Mouse (Mus musculus) intestine, embryonic 15.5 days (tissue): ENCODE data around the gene H2afy. TPM values are rescaled to one million over a fixed set of nuclear protein-coding genes. Genes with fewer than 3 reads are reported as not detected.

Source experiments
- ATAC-seq: fragments of 200-750 bp; cut with Nextera tagmentation; 2 replicates; pipeline ENCODE4 v1.8.0; 2017; ENCODE audit warnings: moderate TSS enrichment, moderate library complexity
- H3K27ac ChIP-seq: fragments of 300-500 bp; sonication (generic); 2 replicates; pipeline ENCODE4 v1.5.1; 2015; ENCODE audit warnings: mild to moderate bottlenecking, inconsistent platforms
- H3K27me3 ChIP-seq: fragments of 300-500 bp; sonication (generic); replicated peaks from 2 replicates; pipeline ENCODE4 v1.6.1; 2015; ENCODE audit warnings: inconsistent platforms
- H3K36me3 ChIP-seq: fragments of 300-500 bp; sonication (generic); 2 replicates; pipeline ENCODE4 v1.6.1; 2015; ENCODE audit warnings: inconsistent platforms
- H3K4me1 ChIP-seq: fragments of 300-500 bp; sonication (generic); replicated peaks from 2 replicates; pipeline ENCODE4 v1.6.1; 2015; ENCODE audit warnings: inconsistent platforms
- H3K4me2 ChIP-seq: fragments of 300-500 bp; sonication (generic); replicated peaks from 2 replicates; pipeline ENCODE4 v1.6.1; 2015; ENCODE audit warnings: mild to moderate bottlenecking, inconsistent platforms
- H3K4me3 ChIP-seq: fragments of 300-500 bp; sonication (generic); replicated peaks from 2 replicates; pipeline ENCODE4 v1.5.1; 2015; ENCODE audit warnings: inconsistent platforms
- H3K9ac ChIP-seq: fragments of 300-500 bp; sonication (generic); 2 replicates; pipeline ENCODE4 v1.6.1; 2015; ENCODE audit warnings: inconsistent platforms
- H3K9me3 ChIP-seq: fragments of 300-500 bp; sonication (generic); 2 replicates; pipeline ENCODE4 v1.6.1; 2016; ENCODE audit warnings: inconsistent platforms
- WGBS: fragments of 180-500 bp; shearing (Covaris S2); methylation state at CpG from one replicate; pipeline ENCODE4 v1.1.7; 2015; 5-methylcytosine and 5-hydroxymethylcytosine counted together
- polyA plus RNA-seq: library from polyadenylated mRNA; unstranded; fragments of >200 nt; fragmentation: Nextera tagmentation; extraction: Ambion mirVana; gene quantifications from 2 replicates; pipeline ENCODE4 v1.2.1, GENCODE M21; 2015

The H2afy gene
- polyA plus RNA-seq, 1 experiment from 2014 or later = 322 TPM

DNA sequence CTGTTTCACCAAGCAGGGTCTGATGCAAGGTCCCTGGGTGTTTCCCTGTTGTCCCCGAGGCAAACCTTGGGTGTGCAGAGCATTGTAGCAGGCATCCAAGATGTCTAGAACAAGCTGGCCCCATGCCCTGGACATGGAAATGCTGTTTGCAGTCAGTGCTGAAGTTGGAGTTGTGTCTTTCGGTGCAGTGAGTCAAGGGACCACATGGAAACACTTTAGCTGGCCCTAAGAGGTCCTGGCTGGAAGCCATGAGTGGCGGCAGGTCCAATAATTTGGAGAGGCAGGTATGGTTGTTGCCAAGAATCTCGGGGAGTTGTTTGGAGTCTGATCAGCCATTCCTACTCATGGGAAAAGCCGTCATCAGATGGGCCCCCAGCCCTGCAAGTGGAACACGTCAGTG, 27.6 kb upstream of the H2afy start:
- no peak overlapping the region for H3K9ac ChIP-seq
- WGBS = 52% methylated on average over 6 of the region's 6 CpGs

GRCm38 (mm10) chr13:56162859-56163258, 26.7 kb upstream of the H2afy start:
- H3K9me3 ChIP-seq = no peaks in the 10 kb centered on the region
- H3K9ac ChIP-seq = no peak overlapping the region
- no peak overlapping the region for H3K27ac ChIP-seq
- no peaks in the 10 kb centered on the region for H3K27me3 ChIP-seq
- no peaks in the 10 kb centered on the region for H3K36me3 ChIP-seq
- 66% methylated on average over 6 of the region's 6 CpGs for WGBS
- no peak for ATAC-seq
- no peak overlapping the region for H3K4me2 ChIP-seq
- peaks cover 21% of the 10 kb centered on the region for H3K4me1 ChIP-seq
- no peak overlapping the region for H3K4me3 ChIP-seq

More for the DNA sequence above, 27.6 kb upstream of the H2afy start:
- H3K4me1 ChIP-seq = peaks cover 21% of the 10 kb centered on the region
- no peaks in the 10 kb centered on the region for H3K9me3 ChIP-seq
- H3K27me3 ChIP-seq = no peaks in the 10 kb centered on the region
- H3K4me3 ChIP-seq = no peak overlapping the region
- H3K36me3 ChIP-seq = no peaks in the 10 kb centered on the region
- H3K4me2 ChIP-seq = no peak overlapping the region
- no peak for ATAC-seq
- no peak overlapping the region for H3K27ac ChIP-seq

DNA sequence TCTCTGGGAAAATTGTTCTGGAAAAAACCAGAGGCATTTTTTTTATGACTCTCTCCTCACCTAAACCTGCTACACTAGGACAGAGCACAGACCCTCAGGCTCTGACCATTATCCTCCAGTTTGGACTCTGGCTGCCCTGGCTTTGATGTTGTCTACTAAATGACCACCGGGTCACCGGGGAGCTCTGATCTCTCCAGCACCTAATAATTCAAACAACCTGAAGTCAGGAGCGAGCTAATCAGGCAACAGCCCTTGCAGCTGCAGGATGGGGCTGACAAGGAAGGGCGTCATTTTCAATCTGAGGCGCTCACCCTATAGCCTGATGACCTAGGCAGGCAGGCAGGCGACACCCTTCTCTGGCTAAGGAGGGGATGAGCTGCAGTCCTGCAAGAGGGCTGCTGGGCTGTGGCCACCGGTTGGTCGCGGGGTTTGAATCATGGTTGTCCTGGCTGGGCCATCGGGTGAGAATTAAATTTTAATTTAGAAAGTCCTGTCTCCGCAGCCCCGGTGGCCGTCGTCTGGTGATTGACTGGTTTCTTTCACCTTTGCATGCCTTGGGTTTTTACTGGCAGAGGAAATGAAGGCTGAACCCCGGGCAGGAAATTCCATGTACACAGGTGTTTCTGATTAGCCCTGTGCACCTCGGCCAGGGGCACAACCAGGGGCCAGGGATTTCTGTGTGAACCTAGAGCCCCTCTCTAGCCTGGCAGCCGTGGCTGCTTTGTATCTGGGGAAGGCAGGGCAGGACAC, 23.6 kb upstream of the H2afy start:
- H3K9me3 ChIP-seq = no peaks in the 10 kb centered on the region
- no peaks in the 10 kb centered on the region for H3K27me3 ChIP-seq
- no peak overlapping the region for H3K4me3 ChIP-seq
- H3K4me2 ChIP-seq = peak overlapping the region; percentile 30
- peak; percentile 60 for ATAC-seq
- peaks cover 30% of the 10 kb centered on the region for H3K4me1 ChIP-seq
- H3K27ac ChIP-seq = peak overlapping the region; percentile 69
- H3K36me3 ChIP-seq = no peaks in the 10 kb centered on the region
- WGBS = 17% methylated on average over 17 of the region's 17 CpGs
- H3K9ac ChIP-seq = no peak overlapping the region

- Histone ChIP-seq H3K9ac (0 out of 2 replicates have a peak overlapping the region, but pooled peaks have one; percentile 13), H3K4me3 (no peak overlapping the region), H3K36me3 (no peaks in the 10 kb centered on the region), H3K4me1 (peaks cover 30% of the 10 kb centered on the region), H3K27ac (peak overlapping the region; percentile 69), H3K27me3 (no peaks in the 10 kb centered on the region), H3K9me3 (no peaks in the 10 kb centered on the region), H3K4me2 (peak overlapping the region; percentile 30)
- WGBS = 40% methylated on average over 14 of the region's 14 CpGs
- peak; percentile 91 for ATAC-seq
Observed at GRCm38 (mm10) chr13:56159016-56159601, 22.9 kb upstream of the H2afy start.

GRCm38 (mm10) chr13:56155671-56156070, 19.5 kb upstream of the H2afy start:
- H3K4me2 ChIP-seq = no peak overlapping the region
- no peak overlapping the region for H3K9ac ChIP-seq
- no peaks in the 10 kb centered on the region for H3K9me3 ChIP-seq
- H3K36me3 ChIP-seq = no peaks in the 10 kb centered on the region
- H3K4me3 ChIP-seq = no peak overlapping the region
- H3K4me1 ChIP-seq = peaks cover 31% of the 10 kb centered on the region
- ATAC-seq = no peak
- WGBS = 69% methylated on average over 7 of the region's 7 CpGs
- no peaks in the 10 kb centered on the region for H3K27me3 ChIP-seq
- no peak overlapping the region for H3K27ac ChIP-seq

DNA sequence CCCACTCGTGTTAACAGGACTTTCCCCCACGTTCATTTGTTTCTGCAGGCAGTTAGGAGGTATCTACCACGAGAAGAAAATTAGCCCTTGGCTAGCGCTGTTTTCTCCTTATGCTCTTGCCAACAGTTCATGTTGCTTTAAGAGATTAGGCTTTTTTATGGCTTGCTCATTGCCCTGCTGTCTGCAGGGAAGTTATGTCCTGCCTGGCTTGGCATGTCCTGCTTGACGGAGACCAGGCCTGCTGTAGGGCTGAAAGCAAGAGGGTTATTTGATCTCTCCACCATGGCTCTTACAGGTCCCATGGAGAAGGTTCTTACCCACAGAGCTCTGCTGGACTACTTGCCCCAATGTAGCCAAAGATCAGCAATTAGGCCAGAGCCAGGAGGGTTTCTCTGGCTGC, 18.9 kb upstream of the H2afy start:
- no peaks in the 10 kb centered on the region for H3K9me3 ChIP-seq
- H3K27me3 ChIP-seq = no peaks in the 10 kb centered on the region
- H3K4me3 ChIP-seq = no peak overlapping the region
- no peaks in the 10 kb centered on the region for H3K36me3 ChIP-seq
- peak overlapping the region; percentile 4; the same call in 1 of the 2 replicates for H3K27ac ChIP-seq
- 16% methylated on average over 5 of the region's 5 CpGs for WGBS
- ATAC-seq = no peak
- peaks cover 26% of the 10 kb centered on the region for H3K4me1 ChIP-seq
- H3K9ac ChIP-seq = no peak overlapping the region
- H3K4me2 ChIP-seq = no peak overlapping the region

DNA sequence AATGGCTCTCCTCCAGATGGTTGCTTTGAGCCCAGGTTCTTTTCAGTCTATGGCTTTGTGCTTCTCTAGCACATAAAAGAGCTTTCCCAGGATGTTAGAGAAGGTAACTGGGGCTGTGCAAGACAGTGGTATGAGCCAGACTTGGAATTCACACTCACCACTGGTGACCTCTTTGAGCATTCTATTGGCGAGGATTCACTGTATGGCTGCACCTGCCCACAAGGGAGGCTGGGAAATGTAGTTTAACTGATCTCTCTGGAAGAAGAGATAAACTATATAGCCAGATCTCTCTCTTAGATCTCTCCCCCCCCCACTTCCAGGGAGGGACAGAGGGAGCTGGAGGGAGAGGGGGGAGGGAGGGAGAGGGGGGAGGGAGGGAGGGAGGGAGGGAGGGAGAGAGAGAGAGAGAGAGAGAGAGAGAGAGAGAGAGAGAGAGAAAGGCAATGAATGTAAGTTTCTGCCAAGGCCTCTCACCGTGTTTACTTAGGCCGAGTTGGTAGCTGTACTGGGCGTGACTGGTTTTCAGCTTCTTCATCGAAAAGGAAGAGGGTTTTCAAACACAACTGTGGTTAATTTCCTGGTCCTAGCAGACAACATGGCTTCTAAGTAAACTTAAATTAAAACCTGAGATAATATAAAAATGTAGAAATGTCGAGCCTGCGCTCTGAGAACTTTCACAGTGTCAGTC, 16.8 kb upstream of the H2afy start:
- Histone ChIP-seq H3K36me3 (no peaks in the 10 kb centered on the region), H3K4me1 (peaks cover 15% of the 10 kb centered on the region; the same call in 1 of the 2 replicates), H3K4me2 (no peak overlapping the region; the same call in 1 of the 2 replicates), H3K4me3 (no peak overlapping the region), H3K9ac (no peak overlapping the region), H3K27ac (no peak overlapping the region), H3K9me3 (no peaks in the 10 kb centered on the region), H3K27me3 (no peaks in the 10 kb centered on the region)
- 33% methylated on average over 7 of the region's 7 CpGs for WGBS
- ATAC-seq = peak; percentile 78

GRCm38 (mm10) chr13:56151404-56152226, 15.5 kb upstream of the H2afy start:
- 45% methylated on average over 22 of the region's 22 CpGs for WGBS

DNA sequence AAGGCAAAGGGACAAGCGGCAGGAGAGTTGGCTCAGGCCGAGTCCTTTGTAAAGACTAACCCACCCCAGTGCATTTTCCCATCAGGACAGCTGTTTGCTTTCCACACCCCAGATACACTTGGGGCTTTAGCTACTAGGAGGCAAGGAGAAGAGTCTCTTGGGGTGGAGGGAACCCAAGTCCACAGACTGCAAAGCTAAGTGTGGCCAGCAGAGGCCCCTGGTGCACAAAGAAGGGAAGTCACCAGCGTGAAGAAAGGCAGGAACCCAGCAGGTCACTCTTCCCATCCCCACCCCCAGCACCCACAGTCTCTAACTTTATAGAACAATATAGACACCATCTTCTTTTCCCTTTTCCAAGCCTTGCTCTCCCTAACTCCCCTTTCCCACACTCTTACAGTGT, 9.4 kb upstream of the H2afy start:
- 58% methylated on average over 3 of the region's 3 CpGs for WGBS
- no peak overlapping the region for H3K9ac ChIP-seq
- H3K27me3 ChIP-seq = no peaks in the 10 kb centered on the region
- no peaks in the 10 kb centered on the region for H3K9me3 ChIP-seq
- H3K4me3 ChIP-seq = no peak overlapping the region
- no peak for ATAC-seq
- no peaks in the 10 kb centered on the region for H3K36me3 ChIP-seq
- H3K4me1 ChIP-seq = peaks cover 10% of the 10 kb centered on the region
- H3K27ac ChIP-seq = no peak overlapping the region
- H3K4me2 ChIP-seq = no peak overlapping the region

More at GRCm38 (mm10) chr13:56151404-56152226, 15.5 kb upstream of the H2afy start:
- no peaks in the 10 kb centered on the region for H3K9me3 ChIP-seq
- H3K27me3 ChIP-seq = no peaks in the 10 kb centered on the region
- H3K9ac ChIP-seq = no peak overlapping the region
- H3K4me1 ChIP-seq = peaks cover 15% of the 10 kb centered on the region; the same call in 1 of the 2 replicates
- H3K27ac ChIP-seq = no peak overlapping the region
- no peaks in the 10 kb centered on the region for H3K36me3 ChIP-seq
- 0 out of 2 replicates have a peak overlapping the region, but pooled peaks have one; percentile 22 for H3K4me2 ChIP-seq
- ATAC-seq = peak; percentile 63
- no peak overlapping the region for H3K4me3 ChIP-seq

- Histone ChIP-seq H3K4me3 (no peak overlapping the region), H3K9me3 (no peaks in the 10 kb centered on the region), H3K9ac (no peak overlapping the region), H3K4me2 (no peak overlapping the region), H3K27ac (no peak overlapping the region), H3K36me3 (no peaks in the 10 kb centered on the region), H3K27me3 (no peaks in the 10 kb centered on the region), H3K4me1 (peaks cover 10% of the 10 kb centered on the region)
- ATAC-seq = peak; percentile 41; the same call in 1 of the 2 replicates
- WGBS = 47% methylated on average over 2 of the region's 2 CpGs
Observed at GRCm38 (mm10) chr13:56144021-56144420, 7.9 kb upstream of the H2afy start.

DNA sequence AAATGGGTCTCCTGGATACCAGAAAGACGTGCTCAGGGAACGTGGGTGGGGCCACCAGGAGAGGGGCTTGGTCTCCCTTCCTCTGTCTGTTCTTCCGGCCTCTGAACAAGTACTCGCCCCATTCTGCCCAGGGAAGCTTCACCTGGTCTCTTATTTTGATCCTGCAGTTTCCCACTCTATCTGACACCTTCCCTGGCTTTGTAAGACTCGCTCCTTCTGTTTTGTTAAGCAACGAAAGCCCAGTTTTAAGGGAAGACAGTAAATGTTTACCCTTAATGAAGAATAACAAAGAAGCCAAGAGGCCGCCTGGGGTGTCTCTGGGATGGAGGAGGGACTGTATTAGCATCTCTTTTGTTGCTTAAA, 7.0 kb upstream of the H2afy start:
- H3K36me3 ChIP-seq = no peaks in the 10 kb centered on the region
- no peaks in the 10 kb centered on the region for H3K9me3 ChIP-seq
- no peak overlapping the region for H3K9ac ChIP-seq
- H3K4me1 ChIP-seq = peaks cover 10% of the 10 kb centered on the region
- H3K4me3 ChIP-seq = no peak overlapping the region
- ATAC-seq = no peak
- H3K4me2 ChIP-seq = no peak overlapping the region
- no peak overlapping the region for H3K27ac ChIP-seq
- WGBS = 31% methylated on average over 7 of the region's 7 CpGs
- H3K27me3 ChIP-seq = no peaks in the 10 kb centered on the region
